Mouse (Mus musculus) small intestine, adult 2 months (tissue): ENCODE measurements around the gene Rbfox1.

Experiments used
- CTCF ChIP-seq: fragments of 200-500 bp; IDR thresholded peaks from 2 replicates; pipeline ENCODE4 v1.5.1; 2012; ENCODE audit warnings: low read depth, mild to moderate bottlenecking, control low read depth, inconsistent platforms, low read length, moderate library complexity, mixed read lengths; ENCODE audit not compliant: insufficient replicate concordance, insufficient read length; ENCODE audit errors: extremely low read depth
- POLR2A ChIP-seq: fragments of 200-500 bp; IDR thresholded peaks from 2 replicates; pipeline ENCODE4 v1.6.1; 2012; ENCODE audit warnings: low read depth, mild to moderate bottlenecking, control low read depth, inconsistent platforms, low read length, moderate library complexity

DNA sequence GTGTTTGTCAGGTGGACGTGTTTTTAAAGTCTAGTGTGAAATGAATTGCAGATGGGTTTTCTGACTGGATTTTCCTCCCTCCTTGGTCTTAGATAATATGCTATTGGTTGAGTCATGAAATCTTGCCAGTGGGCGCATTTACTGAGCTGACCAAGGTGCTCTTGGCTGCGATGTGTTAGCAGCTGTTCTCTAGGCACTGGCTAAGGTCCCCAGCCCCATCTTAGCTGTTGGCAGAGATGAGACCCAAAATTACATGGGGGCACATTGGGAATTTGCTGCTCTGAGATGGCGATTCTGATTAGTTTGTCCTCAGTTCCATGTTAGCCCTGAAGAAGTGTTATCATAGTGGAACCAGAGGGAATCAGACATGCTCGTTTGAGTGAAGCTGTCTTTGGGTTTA lies 1218.1 kb downstream of the Rbfox1 start:
- TF ChIP-seq CTCF (no peak), POLR2A (no peak)
